16 mouse cellular contexts compared by ENCODE assay signal in the genomic region with DNA sequence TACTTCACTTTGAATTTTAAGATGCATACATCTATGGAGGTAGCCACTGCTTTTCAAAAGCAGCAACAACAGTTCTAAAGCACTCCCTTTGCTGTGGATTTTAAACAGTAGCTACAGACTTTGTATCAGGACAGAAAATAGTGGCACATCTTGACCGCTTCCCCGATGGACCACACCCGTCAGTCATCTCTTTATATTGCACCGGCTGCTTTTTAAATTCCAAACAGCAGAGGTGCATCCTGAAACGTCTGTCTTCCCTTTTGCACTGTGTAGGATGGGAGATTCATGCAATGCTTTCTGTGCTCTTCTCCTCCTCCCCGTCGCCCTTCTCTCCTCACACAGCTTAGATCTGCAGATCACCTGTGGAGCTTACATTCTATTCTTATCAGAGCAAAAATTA. TPM values are rescaled to one million over a fixed set of nuclear protein-coding genes. Genes with fewer than 3 reads are reported as not detected.
"Had no signal": no experiment of that assay in that cellular context is flagged by ENCODE, and none has a peak within 500 bp of the region (broad histone marks: within the 10 kb centered on the region; RNA-seq: fewer than 3 reads in every experiment).

No protein-coding gene starts in this region.

- H3K36me3 ChIP-seq: midbrain, embryonic 12.5 days; neural tube, embryonic 13.5 days; neural tube, embryonic 15.5 days; stomach, embryonic 15.5 days had no signal

- H3K4me3 ChIP-seq: midbrain, embryonic 12.5 days; myocyte; neural tube, embryonic 13.5 days; neural tube, embryonic 15.5 days; stomach, embryonic 15.5 days had no signal

- H3K4me1 ChIP-seq: neural tube, embryonic 13.5 days; neural tube, embryonic 15.5 days; stomach, embryonic 15.5 days had no signal

- H3K4me2 ChIP-seq: lung, embryonic 14.5 days; midbrain, embryonic 12.5 days; neural tube, embryonic 13.5 days; neural tube, embryonic 15.5 days; stomach, embryonic 15.5 days had no signal

- H3K27ac ChIP-seq: midbrain, embryonic 12.5 days; neural tube, embryonic 13.5 days; neural tube, embryonic 15.5 days; stomach, embryonic 15.5 days; stomach, postnatal 0 days had no signal

- ATAC-seq: midbrain, embryonic 16.5 days had no signal

- H3K9ac ChIP-seq: lung, embryonic 14.5 days; midbrain, embryonic 12.5 days; neural tube, embryonic 13.5 days; neural tube, embryonic 15.5 days; stomach, embryonic 15.5 days had no signal

- DNase-seq: lung, adult 18-20 months; lung, embryonic 14.5 days; lung, postnatal 10 days; lung, postnatal 4 days; midbrain, embryonic 14.5 days; right cerebral cortex, postnatal 14 days; thymus, adult 2 months; thymus, postnatal 14 days; thymus, postnatal 36 days had no signal

- H3K9me3 ChIP-seq: midbrain, embryonic 12.5 days; neural tube, embryonic 13.5 days; neural tube, embryonic 15.5 days; stomach, embryonic 15.5 days had no signal

- H3K27me3 ChIP-seq: midbrain, embryonic 12.5 days; neural tube, embryonic 13.5 days; neural tube, embryonic 15.5 days; stomach, embryonic 15.5 days had no signal

RNA-seq across cellular contexts. Expression of a gene that starts 57.3 kb away (rescaled TPM):
- polyA plus RNA-seq: lung, embryonic 14.5 days; midbrain, embryonic 12.5 days; midbrain, embryonic 14.5 days; midbrain, embryonic 16.5 days; myocyte had no signal
